9 mouse cellular contexts compared by ENCODE assay signal in genomic region chr2:164407708-164408107, GRCm38 (mm10). TPM values are rescaled to one million over a fixed set of nuclear protein-coding genes. Genes with fewer than 3 reads are reported as not detected.
A peak's percentile ranks its signal among the peaks of the same experiment; 100 is the strongest.
DNase-seq lines count a peak whose midpoint lies in the region; ATAC-seq lines count a peak whose summit lies in the region.
"Had no signal": no experiment of that assay in that cellular context is flagged by ENCODE, and none has a peak within 500 bp of the region (broad histone marks: within the 10 kb centered on the region; RNA-seq: fewer than 3 reads in every experiment).

No protein-coding gene starts in this region.

- H3K4me1 ChIP-seq in hindbrain, embryonic 11.5 days (replicated peaks; ENCODE audit: control insufficient read depth, insufficient read depth, low read length): peaks cover 4% of the 10 kb centered on the region; the same call in 1 of the 2 replicates
- H3K4me1 ChIP-seq in hindbrain, embryonic 13.5 days (replicated peaks): peaks cover 20% of the 10 kb centered on the region
- H3K4me1 ChIP-seq in forebrain, embryonic 12.5 days: peaks cover 15% of the 10 kb centered on the region

- H3K36me3 ChIP-seq in hindbrain, embryonic 11.5 days (ENCODE audit: control insufficient read depth, insufficient read depth, low read length): no peaks in the 10 kb centered on the region
- no peaks in the 10 kb centered on the region for H3K36me3 ChIP-seq in hindbrain, embryonic 13.5 days
- H3K36me3 ChIP-seq in forebrain, embryonic 12.5 days (replicated peaks): no peaks in the 10 kb centered on the region
- H3K36me3 ChIP-seq: midbrain, embryonic 12.5 days had no signal

- ATAC-seq in hindbrain, embryonic 11.5 days (ENCODE audit: low FRiP score): no peak
- no peak for ATAC-seq in hindbrain, embryonic 13.5 days (ENCODE audit: low FRiP score)
- ATAC-seq in forebrain, embryonic 12.5 days (ENCODE audit: low FRiP score): peak; percentile 64; the same call in 1 of the 2 replicates

- H3K9me3 ChIP-seq in hindbrain, embryonic 11.5 days (ENCODE audit: control insufficient read depth, low read length): no peaks in the 10 kb centered on the region
- no peaks in the 10 kb centered on the region for H3K9me3 ChIP-seq in hindbrain, embryonic 13.5 days
- H3K9me3 ChIP-seq in forebrain, embryonic 12.5 days: no peaks in the 10 kb centered on the region
- H3K9me3 ChIP-seq: midbrain, embryonic 12.5 days had no signal

- H3K9ac ChIP-seq in hindbrain, embryonic 11.5 days (ENCODE audit: low read depth, low read length): no peak overlapping the region
- H3K9ac ChIP-seq in hindbrain, embryonic 13.5 days: no peak overlapping the region
- H3K9ac ChIP-seq in forebrain, embryonic 12.5 days: no peak overlapping the region
- H3K9ac ChIP-seq: midbrain, embryonic 12.5 days had no signal

- H3K4me2 ChIP-seq in hindbrain, embryonic 11.5 days (replicated peaks; ENCODE audit: low read depth, low read length): no peak overlapping the region
- no peak overlapping the region for H3K4me2 ChIP-seq in hindbrain, embryonic 13.5 days
- peak overlapping the region; percentile 19; the same call in 1 of the 2 replicates for H3K4me2 ChIP-seq in forebrain, embryonic 12.5 days
- H3K4me2 ChIP-seq: midbrain, embryonic 12.5 days had no signal

- intact Hi-C loops in heart, postnatal 36 days (cut with DNase I): loop anchor here (1.0 kb wide), 1 partner anchor 304 kb away; no protein-coding TSS in a partner anchor

- no peak overlapping the region for H3K4me3 ChIP-seq in hindbrain, embryonic 11.5 days (ENCODE audit: low read depth, low read length)
- H3K4me3 ChIP-seq in hindbrain, embryonic 13.5 days: no peak overlapping the region
- H3K4me3 ChIP-seq in forebrain, embryonic 12.5 days (replicated peaks): no peak overlapping the region
- H3K4me3 ChIP-seq: midbrain, embryonic 12.5 days had no signal

- 2% methylated on average over 22 of the region's 22 CpGs for WGBS in hindbrain, embryonic 11.5 days
- WGBS in hindbrain, embryonic 13.5 days: 1% methylated on average over 22 of the region's 22 CpGs
- under 1% methylated on average over 22 of the region's 22 CpGs for WGBS in forebrain, embryonic 12.5 days

- no peak overlapping the region for H3K27ac ChIP-seq in hindbrain, embryonic 11.5 days (ENCODE audit: low read depth, low read length)
- no peak overlapping the region for H3K27ac ChIP-seq in hindbrain, embryonic 13.5 days
- H3K27ac ChIP-seq in forebrain, embryonic 12.5 days: no peak overlapping the region
- H3K27ac ChIP-seq: midbrain, embryonic 12.5 days had no signal

- peaks cover 66% of the 10 kb centered on the region for H3K27me3 ChIP-seq in hindbrain, embryonic 11.5 days (ENCODE audit: control insufficient read depth, insufficient read depth, low read length)
- peaks cover 84% of the 10 kb centered on the region for H3K27me3 ChIP-seq in hindbrain, embryonic 13.5 days
- peaks cover 82% of the 10 kb centered on the region for H3K27me3 ChIP-seq in forebrain, embryonic 12.5 days

- peak; percentile 85 for DNase-seq in hindbrain, embryonic 11.5 days (ENCODE audit: low spot score)
- peak; percentile 17 for DNase-seq in c-Kit-positive CD71-positive TER-119-positive erythroid progenitor cells, embryonic 14.5 days (ENCODE audit: low spot score)
- DNase-seq in heart, postnatal 36 days: peak; percentile 76
- peak; percentile 63 to 77 for DNase-seq in layer of hippocampus, postnatal 25 days (ENCODE audit: extremely low spot score in 1 of 2, low spot score in 1 of 2)
- DNase-seq in lung, postnatal 4 days: peak; percentile 81 to 82
- DNase-seq in spleen, adult 18-20 months: peak; percentile 37 to 70

RNA-seq across cellular contexts. Expression of gene Matn4, which starts 2.7 kb away (rescaled TPM):
- 0.71 and 0.91 TPM in 2 replicates for polyA plus RNA-seq in hindbrain, embryonic 11.5 days (2014; fragmentation: Nextera tagmentation; extraction: Ambion mirVana)
- 2.3 and 9.3 TPM in 2 replicates for polyA plus RNA-seq in hindbrain, embryonic 13.5 days (2015; fragmentation: Nextera tagmentation; extraction: Ambion mirVana)
- 3.3 and 4.0 TPM in 2 replicates for polyA plus RNA-seq in forebrain, embryonic 12.5 days (2016; fragmentation: Nextera tagmentation; extraction: Ambion mirVana)
- total RNA-seq in heart, postnatal 36 days (2021): under 1 TPM; 0.51 to 0.75 TPM
- 10 to 100 TPM; 13.0 to 17.5 TPM for total RNA-seq in layer of hippocampus, postnatal 25 days (2021)

RNA-seq across cellular contexts. Expression of gene Rbpjl, which starts 4.8 kb away (rescaled TPM):
- not detected in 2 replicates for polyA plus RNA-seq in hindbrain, embryonic 11.5 days (2014; fragmentation: Nextera tagmentation; extraction: Ambion mirVana)
- 0.05 and 0.09 TPM in 2 replicates for polyA plus RNA-seq in hindbrain, embryonic 13.5 days (2015; fragmentation: Nextera tagmentation; extraction: Ambion mirVana)
- polyA plus RNA-seq in forebrain, embryonic 12.5 days (2016; fragmentation: Nextera tagmentation; extraction: Ambion mirVana): 0.08 and 0.09 TPM in 2 replicates
- total RNA-seq in heart, postnatal 36 days (2021): not detected
- total RNA-seq in layer of hippocampus, postnatal 25 days (2021): under 1 TPM; 0.34 to 0.45 TPM

RNA-seq across cellular contexts. Expression of gene Slpi, which starts 18.8 kb away (rescaled TPM):
- 0.43 and 0.46 TPM in 2 replicates for polyA plus RNA-seq in hindbrain, embryonic 11.5 days (2014; fragmentation: Nextera tagmentation; extraction: Ambion mirVana)
- polyA plus RNA-seq in hindbrain, embryonic 13.5 days (2015; fragmentation: Nextera tagmentation; extraction: Ambion mirVana): 0.49 and 0.92 TPM in 2 replicates
- 0.41 TPM in 1 of 2 replicates, not detected in the other for polyA plus RNA-seq in forebrain, embryonic 12.5 days (2016; fragmentation: Nextera tagmentation; extraction: Ambion mirVana)
- 10 to 100 TPM in 1 of 2 experiments, 1 to 10 TPM in 1; 8.0 to 11.0 TPM for total RNA-seq in heart, postnatal 36 days (2021)
- under 1 TPM; 0.59 to 0.68 TPM for total RNA-seq in layer of hippocampus, postnatal 25 days (2021)
- polyA plus RNA-seq: midbrain, embryonic 12.5 days had no signal

RNA-seq across cellular contexts. Expression of gene Sdc4, which starts 36.0 kb away (rescaled TPM):
- polyA plus RNA-seq in hindbrain, embryonic 11.5 days (2014; fragmentation: Nextera tagmentation; extraction: Ambion mirVana): 9.8 and 11.6 TPM in 2 replicates
- 9.0 and 9.7 TPM in 2 replicates for polyA plus RNA-seq in hindbrain, embryonic 13.5 days (2015; fragmentation: Nextera tagmentation; extraction: Ambion mirVana)
- polyA plus RNA-seq in forebrain, embryonic 12.5 days (2016; fragmentation: Nextera tagmentation; extraction: Ambion mirVana): 12.1 and 12.6 TPM in 2 replicates
- total RNA-seq in heart, postnatal 36 days (2021): 10 to 100 TPM; 20.6 to 20.7 TPM
- 100 to 1,000 TPM; 101 to 146 TPM for total RNA-seq in layer of hippocampus, postnatal 25 days (2021)

RNA-seq across cellular contexts. Expression of gene Sys1, which starts 49.1 kb away (rescaled TPM):
- polyA plus RNA-seq in hindbrain, embryonic 11.5 days (2014; fragmentation: Nextera tagmentation; extraction: Ambion mirVana): 71.3 and 72.2 TPM in 2 replicates
- 84.3 and 85.3 TPM in 2 replicates for polyA plus RNA-seq in hindbrain, embryonic 13.5 days (2015; fragmentation: Nextera tagmentation; extraction: Ambion mirVana)
- polyA plus RNA-seq in forebrain, embryonic 12.5 days (2016; fragmentation: Nextera tagmentation; extraction: Ambion mirVana): 60.5 and 67.4 TPM in 2 replicates
- 10 to 100 TPM; 23.0 to 24.6 TPM for total RNA-seq in heart, postnatal 36 days (2021)
- total RNA-seq in layer of hippocampus, postnatal 25 days (2021): 10 to 100 TPM; 41.0 to 45.2 TPM

Comparison
In these comparisons a context has a peak if more than half of its experiments do, and no peak if none do; other contexts are left out.
1. DNase-seq: peak in every context shown above with its lines; median percentile 85 in hindbrain, embryonic 11.5 days; 82 in lung, postnatal 4 days; 76 in heart, postnatal 36 days; 70 in layer of hippocampus, postnatal 25 days; 54 in spleen, adult 18-20 months; 17 in c-Kit-positive CD71-positive TER-119-positive erythroid progenitor cells, embryonic 14.5 days.